Mouse (Mus musculus): Measurements from ENCODE around the gene Ddx6.

DNA sequence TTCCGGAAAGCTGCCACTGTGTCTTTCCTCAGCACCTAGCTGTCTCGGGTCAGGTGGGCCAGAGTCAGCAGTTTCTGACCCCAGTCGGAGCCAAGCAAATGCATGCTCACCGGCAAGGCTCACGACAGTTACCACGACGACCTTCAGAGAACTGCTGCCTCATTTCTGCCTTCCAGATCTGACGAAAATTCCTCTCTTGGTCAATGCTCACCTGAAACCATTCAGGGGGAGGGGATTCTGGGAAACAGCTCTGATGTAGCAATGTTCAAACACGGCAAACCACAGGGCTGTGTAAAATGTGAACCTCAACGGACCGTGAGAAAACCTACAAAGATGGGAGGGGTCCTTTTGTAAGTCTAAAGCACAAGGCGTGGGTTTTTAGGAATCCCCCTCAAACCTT is 41.8 kb upstream of the Ddx6 start:
- no peak for TF ChIP-seq MYOD1 (IDR thresholded peaks at IDR 0.05; ENCODE audit: control insufficient read depth, insufficient read length, low read depth)
- no peak for TF ChIP-seq CTCF (IDR thresholded peaks at IDR 0.05; ENCODE audit: control insufficient read depth, insufficient read depth, insufficient read length)

Data from C2C12 (cell line).